Mouse (Mus musculus) stomach, postnatal 0 days (tissue): Measurements from ENCODE around the gene Psd. TPM values are rescaled to one million over a fixed set of nuclear protein-coding genes. Genes with fewer than 3 reads are reported as not detected.

ENCODE experiments used
- ATAC-seq: fragments of 200-750 bp; cut with Nextera tagmentation; 2 replicates; pipeline ENCODE4 v1.8.0; 2017; ENCODE audit not compliant: low FRiP score, low TSS enrichment
- DNase-seq: peaks from one replicate; pipeline ENCODE4 v3.0.0-alpha.2; 2016; ENCODE audit warnings: low spot score
- H3K27ac ChIP-seq: fragments of 300-500 bp; sonication (generic); replicated peaks from 2 replicates; pipeline ENCODE4 v1.5.1; 2014; ENCODE audit warnings: mild to moderate bottlenecking, control low read depth
- H3K27me3 ChIP-seq: fragments of 300-500 bp; sonication (generic); 2 replicates; pipeline ENCODE4 v1.6.1; 2014; ENCODE audit warnings: low read length; ENCODE audit not compliant: control insufficient read depth, insufficient read depth
- H3K36me3 ChIP-seq: fragments of 300-500 bp; sonication (generic); 2 replicates; pipeline ENCODE4 v1.6.1; 2014; ENCODE audit warnings: low read length, mixed read lengths; ENCODE audit not compliant: control insufficient read depth, insufficient read depth
- H3K4me1 ChIP-seq: fragments of 300-500 bp; sonication (generic); replicated peaks from 2 replicates; pipeline ENCODE4 v1.6.1; 2014; ENCODE audit warnings: antibody characterized with exemption; ENCODE audit not compliant: control insufficient read depth, insufficient read depth
- H3K4me2 ChIP-seq: fragments of 300-500 bp; sonication (generic); replicated peaks from 2 replicates; pipeline ENCODE4 v1.6.1; 2014; ENCODE audit warnings: low read depth, mild to moderate bottlenecking, control low read depth, moderate library complexity
- H3K4me3 ChIP-seq: fragments of 300-500 bp; sonication (generic); 2 replicates; pipeline ENCODE4 v1.5.1; 2014; ENCODE audit warnings: low read depth, low read length, control low read depth
- H3K9ac ChIP-seq: fragments of 300-500 bp; sonication (generic); 2 replicates; pipeline ENCODE4 v1.6.1; 2014; ENCODE audit warnings: mild to moderate bottlenecking, low read length, control low read depth, mixed read lengths
- H3K9me3 ChIP-seq: fragments of 300-500 bp; sonication (generic); 2 replicates; pipeline ENCODE4 v1.6.1; 2016; ENCODE audit warnings: low read length; ENCODE audit not compliant: control insufficient read depth
- CTCF ChIP-seq: IDR thresholded peaks from 2 replicates; pipeline ENCODE4 v1.5.1; 2016; ENCODE audit warnings: antibody characterized with exemption, low read depth, mild to moderate bottlenecking, moderate library complexity
- EP300 ChIP-seq: optimal IDR thresholded peaks from 2 replicates; pipeline ENCODE3; 2016; ENCODE audit warnings: antibody characterized with exemption
- WGBS: fragments of 180-500 bp; shearing (Covaris S2); extraction: QIAGEN DNeasy Blood & Tissue Kit; methylation state at CpG from one replicate; pipeline ENCODE4 v1.1.7; 2014; 5-methylcytosine and 5-hydroxymethylcytosine counted together
- polyA plus RNA-seq: library from polyadenylated mRNA; unstranded; fragments of >200 nt; fragmentation: Nextera tagmentation; extraction: Ambion mirVana; gene quantifications from 2 replicates; pipeline ENCODE4 v1.2.1, GENCODE M21; 2015

Gene Psd
- polyA plus RNA-seq, 1 experiment from 2014 or later, result 44.9 TPM

GRCm38 (mm10) chr19:46312566-46312965 is 14.4 kb downstream of the Psd start:
- WGBS, result 81% methylated on average over 21 of the region's 21 CpGs
- ATAC-seq, result no peak

GRCm38 (mm10) chr19:46311341-46311740 is 15.6 kb downstream of the Psd start:
- H3K4me1 ChIP-seq, result peaks cover 6% of the 10 kb centered on the region; the same call in 1 of the 2 replicates
- H3K9me3 ChIP-seq, result no peaks in the 10 kb centered on the region
- H3K27me3 ChIP-seq, result no peaks in the 10 kb centered on the region
- H3K27ac ChIP-seq, result no peak overlapping the region
- ATAC-seq (no peak), DNase-seq (no peak)
- no peak overlapping the region for H3K4me2 ChIP-seq
- H3K9ac ChIP-seq, result no peak overlapping the region
- WGBS, result 81% methylated on average over 9 of the region's 9 CpGs
- H3K4me3 ChIP-seq, result no peak overlapping the region
- TF ChIP-seq CTCF (no peak), EP300 (no peak)
- peaks cover 32% of the 10 kb centered on the region for H3K36me3 ChIP-seq

More at GRCm38 (mm10) chr19:46312566-46312965, 14.4 kb downstream of the Psd start:
- H3K9me3 ChIP-seq, result no peaks in the 10 kb centered on the region
- peaks cover 29% of the 10 kb centered on the region for H3K36me3 ChIP-seq
- H3K27ac ChIP-seq, result no peak overlapping the region
- no peaks in the 10 kb centered on the region for H3K27me3 ChIP-seq
- H3K4me3 ChIP-seq, result no peak overlapping the region
- no peak overlapping the region for H3K9ac ChIP-seq
- no peak overlapping the region for H3K4me2 ChIP-seq
- DNase-seq, result peak; percentile 12
- peaks cover 6% of the 10 kb centered on the region; the same call in 1 of the 2 replicates for H3K4me1 ChIP-seq
- TF ChIP-seq EP300, result no peak
- TF ChIP-seq CTCF, result no peak

- ATAC-seq (no peak), DNase-seq (no peak)
- Histone ChIP-seq H3K4me2 (no peak overlapping the region), H3K9ac (no peak overlapping the region), H3K27ac (no peak overlapping the region), H3K4me3 (no peak overlapping the region), H3K4me1 (peaks cover 5% of the 10 kb centered on the region; the same call in 1 of the 2 replicates), H3K27me3 (no peaks in the 10 kb centered on the region), H3K36me3 (peaks cover 32% of the 10 kb centered on the region), H3K9me3 (no peaks in the 10 kb centered on the region)
- no peak for TF ChIP-seq EP300
- no peak for TF ChIP-seq CTCF
- 89% methylated on average over 12 of the region's 12 CpGs for WGBS
These were observed 16.6 kb downstream of the Psd start for GRCm38 (mm10) chr19:46310312-46310865.

GRCm38 (mm10) chr19:46309651-46310305 is 17.2 kb downstream of the Psd start:
- Histone ChIP-seq H3K27ac (no peak overlapping the region), H3K4me2 (no peak overlapping the region), H3K36me3 (peaks cover 32% of the 10 kb centered on the region), H3K9me3 (no peaks in the 10 kb centered on the region), H3K4me3 (no peak overlapping the region), H3K9ac (no peak overlapping the region), H3K27me3 (no peaks in the 10 kb centered on the region), H3K4me1 (no peaks in the 10 kb centered on the region; the same call in 1 of the 2 replicates)
- TF ChIP-seq EP300 (no peak), CTCF (no peak)
- DNase-seq, result no peak
- 78% methylated on average over 21 of the region's 21 CpGs for WGBS
- no peak for ATAC-seq

- Histone ChIP-seq H3K9ac (peak overlapping the region; percentile 54; the same call in 1 of the 2 replicates), H3K36me3 (peaks cover 32% of the 10 kb centered on the region), H3K9me3 (no peaks in the 10 kb centered on the region), H3K27ac (no peak overlapping the region), H3K27me3 (no peaks in the 10 kb centered on the region), H3K4me1 (no peaks in the 10 kb centered on the region; the same call in 1 of the 2 replicates), H3K4me2 (peak overlapping the region; percentile 69), H3K4me3 (peak overlapping the region; percentile 35)
- 2% methylated on average over 46 of the region's 47 CpGs for WGBS
- ATAC-seq (peak; percentile 8; the same call in 1 of the 2 replicates), DNase-seq (peak; percentile 87)
- TF ChIP-seq EP300 (no peak), CTCF (peak; percentile 97)
These were observed 18.1 kb downstream of the Psd start for GRCm38 (mm10) chr19:46308706-46309435.

- Histone ChIP-seq H3K36me3 (peaks cover 31% of the 10 kb centered on the region), H3K27ac (no peak overlapping the region), H3K4me3 (no peak overlapping the region), H3K9me3 (no peaks in the 10 kb centered on the region), H3K4me1 (no peaks in the 10 kb centered on the region; the same call in 1 of the 2 replicates), H3K4me2 (no peak overlapping the region), H3K9ac (no peak overlapping the region), H3K27me3 (no peaks in the 10 kb centered on the region)
- ATAC-seq (no peak), DNase-seq (no peak)
- 79% methylated on average over 16 of the region's 16 CpGs for WGBS
- TF ChIP-seq EP300, result no peak
- no peak for TF ChIP-seq CTCF
These were observed 18.7 kb downstream of the Psd start for GRCm38 (mm10) chr19:46308303-46308702.
